Mouse (Mus musculus) midbrain, embryonic 16.5 days (tissue): Measurements from ENCODE around the gene Wnt10b. TPM values are rescaled to one million over a fixed set of nuclear protein-coding genes. Genes with fewer than 3 reads are reported as not detected.
"Not testable (repeated sequence)": the region's sequence is repeated elsewhere in the genome, so short reads cannot be mapped to it uniquely, and the experiment has no call there.

Experiments
- ATAC-seq: fragments of 200-750 bp; cut with Nextera tagmentation; 2 replicates; pipeline ENCODE4 v1.8.0; 2017; ENCODE audit warnings: moderate TSS enrichment
- H3K27ac ChIP-seq: fragments of 300-500 bp; sonication (generic); 2 replicates; pipeline ENCODE4 v1.5.1; 2014; ENCODE audit warnings: mild to moderate bottlenecking, low read length, mixed read lengths
- H3K27me3 ChIP-seq: fragments of 300-500 bp; sonication (generic); 2 replicates; pipeline ENCODE4 v1.6.1; 2014; ENCODE audit warnings: low read depth, low read length, mixed read lengths; ENCODE audit not compliant: control insufficient read depth, insufficient read depth
- H3K36me3 ChIP-seq: fragments of 300-500 bp; sonication (generic); 2 replicates; pipeline ENCODE4 v1.6.1; 2014; ENCODE audit warnings: mild to moderate bottlenecking, low read length, moderate library complexity, mixed read lengths; ENCODE audit not compliant: control insufficient read depth, insufficient read depth
- H3K4me1 ChIP-seq: fragments of 300-500 bp; sonication (generic); 2 replicates; pipeline ENCODE4 v1.6.1; 2014; ENCODE audit warnings: mild to moderate bottlenecking, low read length, mixed read lengths; ENCODE audit not compliant: control insufficient read depth, insufficient read depth
- H3K4me2 ChIP-seq: fragments of 300-500 bp; sonication (generic); 2 replicates; pipeline ENCODE4 v1.6.1; 2014; ENCODE audit warnings: mild to moderate bottlenecking, low read length, mixed read lengths
- H3K4me3 ChIP-seq: fragments of 300-500 bp; sonication (generic); 2 replicates; pipeline ENCODE4 v1.5.1; 2014; ENCODE audit warnings: low read depth, mild to moderate bottlenecking, low read length, moderate library complexity, mixed read lengths
- H3K9ac ChIP-seq: fragments of 300-500 bp; sonication (generic); 2 replicates; pipeline ENCODE4 v1.6.1; 2014; ENCODE audit warnings: low read depth, low read length, mixed read lengths
- H3K9me3 ChIP-seq: fragments of 300-500 bp; sonication (generic); replicated peaks from 2 replicates; pipeline ENCODE4 v1.6.1; 2014; ENCODE audit warnings: mild to moderate bottlenecking, low read length, mixed read lengths; ENCODE audit not compliant: control insufficient read depth, poor library complexity, severe bottlenecking
- whole genome bisulfite sequencing: fragments of 180-500 bp; shearing (Covaris S2); extraction: QIAGEN DNeasy Blood & Tissue Kit; methylation state at CpG from one replicate; pipeline ENCODE4 v1.1.7; 2014; 5-methylcytosine and 5-hydroxymethylcytosine counted together
- polyA plus RNA-seq: library from polyadenylated mRNA; unstranded; fragments of >200 nt; fragmentation: Nextera tagmentation; extraction: Ambion mirVana; gene quantifications from 2 replicates; pipeline ENCODE4 v1.2.1, GENCODE M21; 2015

The Wnt10b gene
- polyA plus RNA-seq, 1 experiment from 2014 or later: not detected

GRCm38 (mm10) chr15:98746344-98746965 lies 31.5 kb downstream of the Wnt10b start:
- no peak for ATAC-seq
- Histone ChIP-seq H3K4me2 (no peak overlapping the region), H3K4me3 (no peak overlapping the region), H3K9ac (no peak overlapping the region), H3K27me3 (no peaks in the 10 kb centered on the region), H3K36me3 (peaks cover 3% of the 10 kb centered on the region; the same call in 1 of the 2 replicates), H3K4me1 (no peaks in the 10 kb centered on the region), H3K9me3 (no peaks in the 10 kb centered on the region), H3K27ac (no peak overlapping the region)
- WGBS: 89% methylated on average over 10 of the region's 10 CpGs

DNA sequence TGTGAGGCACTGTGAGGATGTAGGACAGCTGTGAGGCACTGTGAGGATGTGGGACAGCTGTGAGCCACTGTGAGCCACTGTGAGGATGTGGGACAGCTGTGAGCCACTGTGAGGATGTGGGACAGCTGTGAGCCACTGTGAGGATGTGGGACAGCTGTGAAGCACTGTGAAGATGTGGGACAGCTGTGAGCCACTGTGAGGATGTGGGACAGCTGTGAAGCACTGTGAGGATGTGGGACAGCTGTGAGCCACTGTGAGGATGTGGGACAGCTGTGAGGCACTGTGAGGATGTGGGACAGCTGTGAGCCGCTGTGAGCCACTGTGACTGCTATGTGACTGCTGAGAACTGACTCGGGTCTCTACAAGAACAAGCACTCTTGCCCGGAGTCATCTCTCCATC lies 34.1 kb downstream of the Wnt10b start:
- WGBS: 96% methylated on average over 3 of the region's 3 CpGs
- not testable (repeated sequence) for H3K4me2 ChIP-seq, H3K27ac ChIP-seq, H3K9me3 ChIP-seq, H3K9ac ChIP-seq, H3K4me1 ChIP-seq, H3K4me3 ChIP-seq, ATAC-seq, H3K27me3 ChIP-seq
- H3K36me3 ChIP-seq: peaks cover 24% of the 10 kb centered on the region

DNA sequence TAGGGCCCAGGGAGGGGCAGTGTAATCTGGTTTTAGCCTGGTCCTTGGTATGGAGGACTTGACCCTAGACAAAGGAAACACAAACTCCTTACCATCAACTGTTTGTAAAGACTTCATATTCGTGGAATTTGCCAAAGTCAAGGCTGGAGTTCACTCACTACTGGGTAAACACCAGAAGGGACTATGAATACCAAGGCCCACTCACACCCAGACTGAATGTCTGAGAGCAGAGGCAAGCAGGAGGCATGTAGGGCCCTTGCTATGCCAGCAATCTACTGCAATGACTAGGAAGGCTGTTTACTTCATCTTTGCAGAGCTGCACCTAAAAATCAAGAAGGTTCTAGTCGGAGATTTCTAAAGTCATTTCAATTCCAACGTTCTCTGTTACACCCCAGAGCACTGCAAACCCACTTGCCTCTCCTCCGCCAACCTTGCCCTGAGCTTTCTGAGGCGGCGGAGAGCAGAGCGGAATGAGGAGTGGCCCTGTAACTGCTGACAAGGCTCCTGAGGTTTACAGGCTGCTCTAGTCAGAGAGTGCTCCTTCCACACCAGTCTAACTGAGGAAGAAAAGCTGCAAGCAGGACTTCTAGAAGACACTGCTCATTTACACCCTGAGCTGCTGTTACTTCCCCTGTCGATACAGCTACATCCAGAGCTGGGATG lies 35.1 kb downstream of the Wnt10b start:
- Histone ChIP-seq H3K27me3 (no peaks in the 10 kb centered on the region), H3K4me2 (no peak overlapping the region), H3K9ac (no peak overlapping the region), H3K4me1 (no peaks in the 10 kb centered on the region), H3K27ac (no peak overlapping the region), H3K36me3 (peaks cover 27% of the 10 kb centered on the region), H3K4me3 (no peak overlapping the region), H3K9me3 (no peaks in the 10 kb centered on the region)
- ATAC-seq: no peak
- WGBS: 90% methylated on average over 8 of the region's 8 CpGs

GRCm38 (mm10) chr15:98740219-98740618 lies 37.7 kb downstream of the Wnt10b start:
- Histone ChIP-seq H3K36me3 (peaks cover 39% of the 10 kb centered on the region), H3K4me3 (no peak overlapping the region), H3K27me3 (no peaks in the 10 kb centered on the region), H3K4me2 (no peak overlapping the region), H3K9ac (no peak overlapping the region), H3K9me3 (no peaks in the 10 kb centered on the region), H3K4me1 (no peaks in the 10 kb centered on the region), H3K27ac (no peak overlapping the region)
- no peak for ATAC-seq
- WGBS: 75% methylated on average over 8 of the region's 8 CpGs

DNA sequence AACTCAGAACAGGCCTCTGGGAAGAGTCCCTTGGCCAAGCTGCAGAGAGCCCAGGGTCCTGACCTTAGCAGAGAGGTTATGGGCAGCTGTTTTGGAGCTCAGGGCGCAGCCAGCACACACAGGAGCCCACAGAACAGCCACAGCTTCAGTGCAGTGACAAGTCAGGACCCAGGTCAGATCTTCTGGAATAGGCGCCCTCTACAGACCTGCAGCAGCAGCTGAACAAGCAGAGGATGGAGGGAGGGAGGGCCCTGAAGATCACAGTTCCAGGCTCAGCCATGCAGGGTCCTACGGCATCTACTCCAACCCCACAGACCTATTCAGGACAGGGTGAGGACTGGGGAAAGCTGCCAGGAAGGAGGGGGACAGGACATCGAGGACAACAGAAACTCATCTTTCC lies 39.2 kb downstream of the Wnt10b start:
- no peak for ATAC-seq
- Histone ChIP-seq H3K36me3 (peaks cover 39% of the 10 kb centered on the region), H3K9ac (no peak overlapping the region), H3K9me3 (no peaks in the 10 kb centered on the region), H3K27me3 (no peaks in the 10 kb centered on the region), H3K4me2 (no peak overlapping the region), H3K4me3 (no peak overlapping the region), H3K4me1 (no peaks in the 10 kb centered on the region), H3K27ac (no peak overlapping the region)
- WGBS: 62% methylated on average over 4 of the region's 4 CpGs

DNA sequence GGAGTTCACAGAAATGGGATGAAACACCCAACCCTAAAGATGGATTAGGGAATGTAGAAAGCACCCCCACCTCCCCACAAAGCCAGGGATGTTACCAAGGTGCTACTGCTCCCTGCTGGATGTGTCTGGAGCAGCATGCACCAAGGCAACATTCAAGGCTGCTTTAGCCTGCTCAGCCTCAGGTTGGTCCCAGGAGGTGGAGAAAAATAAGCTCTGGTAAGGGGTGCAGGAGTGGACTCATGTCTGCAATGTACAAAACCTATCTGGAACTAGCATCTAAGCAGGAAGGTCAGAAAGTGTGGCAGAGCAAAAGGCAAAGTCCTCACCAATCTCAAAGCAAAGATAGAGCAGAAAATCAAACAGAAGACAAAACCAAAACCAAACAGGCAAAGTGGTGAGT lies 40.1 kb downstream of the Wnt10b start:
- Histone ChIP-seq H3K4me3 (no peak overlapping the region), H3K36me3 (peaks cover 39% of the 10 kb centered on the region), H3K27me3 (no peaks in the 10 kb centered on the region), H3K9ac (no peak overlapping the region), H3K27ac (no peak overlapping the region), H3K4me1 (no peaks in the 10 kb centered on the region), H3K4me2 (no peak overlapping the region), H3K9me3 (no peaks in the 10 kb centered on the region)
- no peak for ATAC-seq

DNA sequence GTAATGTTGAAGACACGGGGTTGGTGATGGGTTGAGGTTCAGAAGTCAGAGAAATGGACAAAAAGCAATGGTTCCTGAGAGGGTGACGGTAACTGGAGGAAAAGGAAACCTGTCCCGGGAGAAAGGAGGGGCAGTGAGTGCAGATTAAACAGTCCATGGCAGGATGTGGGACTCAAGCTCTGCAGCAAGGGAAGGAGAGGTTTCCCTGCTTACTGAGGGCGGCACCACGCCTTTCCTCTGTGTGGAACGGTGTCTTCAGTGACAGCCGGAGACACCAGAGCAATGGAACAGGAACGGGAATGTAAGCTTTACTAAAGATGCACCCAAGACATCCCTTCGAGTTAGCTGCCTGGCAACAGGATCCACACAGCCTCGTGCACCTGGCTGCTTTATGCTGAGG lies 41.4 kb downstream of the Wnt10b start:
- ATAC-seq: no peak
- WGBS: 93% methylated on average over 10 of the region's 10 CpGs
- Histone ChIP-seq H3K4me2 (no peak overlapping the region), H3K9ac (no peak overlapping the region), H3K4me1 (no peaks in the 10 kb centered on the region), H3K9me3 (no peaks in the 10 kb centered on the region), H3K4me3 (no peak overlapping the region), H3K27ac (no peak overlapping the region), H3K27me3 (no peaks in the 10 kb centered on the region), H3K36me3 (peaks cover 36% of the 10 kb centered on the region)

GRCm38 (mm10) chr15:98733976-98734566 lies 43.9 kb downstream of the Wnt10b start:
- WGBS: 92% methylated on average over 5 of the region's 5 CpGs
- Histone ChIP-seq H3K36me3 (peaks cover 16% of the 10 kb centered on the region), H3K4me3 (no peak overlapping the region), H3K4me2 (no peak overlapping the region), H3K9me3 (no peaks in the 10 kb centered on the region), H3K27ac (no peak overlapping the region), H3K9ac (no peak overlapping the region), H3K27me3 (peaks cover 2% of the 10 kb centered on the region), H3K4me1 (no peaks in the 10 kb centered on the region)
- ATAC-seq: no peak

GRCm38 (mm10) chr15:98733370-98733769 lies 44.6 kb downstream of the Wnt10b start:
- H3K4me1 ChIP-seq: no peaks in the 10 kb centered on the region
- peaks cover 11% of the 10 kb centered on the region; the same call in 1 of the 2 replicates for H3K36me3 ChIP-seq
- H3K9ac ChIP-seq: no peak overlapping the region
- H3K4me3 ChIP-seq: no peak overlapping the region
- no peak overlapping the region for H3K4me2 ChIP-seq
- H3K27ac ChIP-seq: no peak overlapping the region
- H3K27me3 ChIP-seq: peaks cover 2% of the 10 kb centered on the region
- no peaks in the 10 kb centered on the region for H3K9me3 ChIP-seq
- WGBS: 69% methylated on average over 6 of the region's 6 CpGs
- ATAC-seq: no peak
